Mouse (Mus musculus) embryonic fibroblast, embryonic 13.5 days (primary cell): ENCODE measurements at regions not wholly inside any gene's neighbourhood (a gene's known extent, or its start where the extent isn't known, plus 50 kb on each side); places are given as distances from the start of the nearest gene placed in this dataset.

ENCODE experiments used
- H3K27ac ChIP-seq: 2 replicates; pipeline ENCODE4 v1.5.1; 2012; ENCODE audit warnings: low read length, control low read depth, inconsistent platforms; ENCODE audit not compliant: insufficient read depth
- H3K4me1 ChIP-seq: 2 replicates; pipeline ENCODE4 v1.6.1; 2011; ENCODE audit warnings: low read length; ENCODE audit not compliant: control insufficient read depth, insufficient read depth
- H3K4me3 ChIP-seq: 2 replicates; pipeline ENCODE4 v1.5.1; 2011; ENCODE audit warnings: mild to moderate bottlenecking, control low read depth, low read length; ENCODE audit not compliant: insufficient read depth
- CTCF ChIP-seq: IDR thresholded peaks from 2 replicates; pipeline ENCODE4 v1.5.1; 2011; ENCODE audit warnings: mild to moderate bottlenecking, control low read depth, low read length, moderate library complexity, borderline replicate concordance; ENCODE audit not compliant: insufficient read depth
- POLR2A ChIP-seq: IDR thresholded peaks from 2 replicates; pipeline ENCODE4 v1.6.1; 2011; ENCODE audit warnings: low read depth, mild to moderate bottlenecking, control low read depth, low read length, moderate library complexity

GRCm38 (mm10) chr4:70952671-70953070 is 417.9 kb upstream of the Megf9 start:
- no peak for TF ChIP-seq POLR2A
- H3K4me3 ChIP-seq, result no peak overlapping the region
- no peak overlapping the region for H3K27ac ChIP-seq
- H3K4me1 ChIP-seq, result no peaks in the 10 kb centered on the region

- TF ChIP-seq CTCF, result no peak
- no peak overlapping the region for H3K4me3 ChIP-seq
- no peak overlapping the region for H3K27ac ChIP-seq
- H3K4me1 ChIP-seq, result no peaks in the 10 kb centered on the region
Measured at GRCm38 (mm10) chr4:70940146-70940545, 405.4 kb upstream of the Megf9 start.

- Histone ChIP-seq H3K27ac (no peak overlapping the region), H3K4me3 (no peak overlapping the region)
Measured at GRCm38 (mm10) chr4:70934140-70934539, 399.3 kb upstream of the Megf9 start.

GRCm38 (mm10) chr4:70921972-70922692 is 387.3 kb upstream of the Megf9 start:
- Histone ChIP-seq H3K4me1 (no peaks in the 10 kb centered on the region), H3K27ac (no peak overlapping the region), H3K4me3 (no peak overlapping the region)
- TF ChIP-seq CTCF (no peak), POLR2A (no peak)

More at GRCm38 (mm10) chr4:70934140-70934539, 399.3 kb upstream of the Megf9 start:
- no peak for TF ChIP-seq CTCF
- no peak for TF ChIP-seq POLR2A
- no peaks in the 10 kb centered on the region for H3K4me1 ChIP-seq

- TF ChIP-seq POLR2A (no peak), CTCF (no peak)
- H3K4me3 ChIP-seq, result no peak overlapping the region
- H3K27ac ChIP-seq, result peak overlapping the region; percentile 47; the same call in 1 of the 2 replicates
- no peaks in the 10 kb centered on the region for H3K4me1 ChIP-seq
Measured at GRCm38 (mm10) chr4:70914566-70914965, 379.8 kb upstream of the Megf9 start.

- Histone ChIP-seq H3K27ac (no peak overlapping the region), H3K4me3 (no peak overlapping the region)
- TF ChIP-seq CTCF (no peak), POLR2A (no peak)
Measured at GRCm38 (mm10) chr4:70906771-70907749, 372.3 kb upstream of the Megf9 start.

More at GRCm38 (mm10) chr4:70906771-70907749, 372.3 kb upstream of the Megf9 start:
- peaks cover 2% of the 10 kb centered on the region; the same call in 1 of the 2 replicates for H3K4me1 ChIP-seq
